Mouse (Mus musculus): ENCODE results near the gene Wipf1. TPM values are rescaled to one million over a fixed set of nuclear protein-coding genes. Genes with fewer than 3 reads are reported as not detected.

Wipf1 gene
- total RNA-seq, 2 experiments from 2014 or later = 7.5 to 7.9 TPM

DNA sequence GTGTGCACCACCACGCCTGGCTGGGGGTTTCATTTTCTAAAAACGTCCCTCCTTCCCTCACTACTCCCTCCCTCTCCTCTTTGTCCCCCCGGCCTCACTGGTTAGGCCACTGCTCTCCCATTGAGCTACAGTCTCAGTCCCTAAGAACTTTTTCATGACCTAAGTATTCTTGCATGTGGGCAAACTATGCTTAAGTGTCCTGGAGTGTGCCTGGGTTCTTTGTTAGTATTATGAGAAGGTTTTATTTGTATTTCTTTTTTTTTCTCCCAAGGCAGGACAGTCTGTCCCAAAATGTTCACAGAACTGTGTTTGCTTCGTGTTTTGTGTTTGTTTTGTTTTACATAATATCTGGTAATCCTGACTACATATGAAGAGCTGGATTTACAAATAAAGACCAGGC is 121.9 kb downstream of the Wipf1 start:
- no peak for DNase-seq (ENCODE audit: extremely low spot score in 1 of 2, low spot score in 2 of 2)
- intact Hi-C loops (cut with DNase I) = no loop called here

DNA sequence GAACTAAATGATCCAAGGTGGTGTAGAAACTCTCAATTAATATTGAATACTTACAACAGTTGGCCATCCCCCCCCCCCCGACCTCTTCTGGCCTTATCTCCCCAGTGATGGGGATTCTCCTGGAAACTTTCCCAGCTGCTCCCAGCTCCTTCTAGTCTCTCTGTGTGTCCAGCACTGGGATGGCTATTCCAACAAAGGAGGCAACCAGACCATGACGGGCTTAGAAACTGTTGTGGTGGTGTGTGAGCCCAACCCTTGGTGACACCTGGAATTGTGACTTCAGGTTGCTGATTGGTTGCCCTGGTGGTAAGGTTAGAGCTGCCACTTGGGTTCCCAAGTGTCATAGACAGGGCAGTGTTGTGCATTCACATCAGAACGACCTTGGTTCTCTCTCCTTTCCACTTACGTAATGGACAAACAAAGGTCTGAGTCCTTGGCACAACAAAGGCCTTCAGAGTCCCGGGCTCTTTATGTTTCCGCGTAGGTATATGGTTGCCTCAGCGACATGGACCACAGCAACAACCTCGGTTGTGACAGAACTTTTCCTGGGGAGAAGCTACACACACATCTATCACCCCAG is 123.1 kb downstream of the Wipf1 start:
- intact Hi-C loops (cut with DNase I) = no loop called here
- no peak for DNase-seq (ENCODE audit: extremely low spot score in 1 of 2, low spot score in 2 of 2)

DNA sequence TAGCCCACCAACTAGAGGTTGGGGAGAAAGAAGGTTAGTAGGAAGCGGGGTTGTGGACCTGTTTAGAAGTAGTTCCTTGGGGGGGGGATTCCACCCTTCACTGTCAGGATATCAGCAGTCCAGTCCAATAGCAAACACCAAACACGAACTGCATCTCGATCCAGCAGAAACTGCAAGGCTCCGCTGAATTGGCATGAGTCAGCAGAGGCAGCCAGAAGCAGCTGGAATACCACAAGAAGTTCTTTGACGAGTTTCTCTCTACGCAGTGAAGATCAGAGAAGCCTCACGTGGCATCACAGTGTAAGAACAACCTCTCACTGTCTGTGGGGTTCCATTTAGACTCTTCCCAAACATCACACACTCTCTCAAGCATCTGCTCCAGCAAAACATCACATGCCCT is 124.6 kb downstream of the Wipf1 start:
- no peak for DNase-seq (ENCODE audit: extremely low spot score in 1 of 2, low spot score in 2 of 2)
- intact Hi-C loops (cut with DNase I) = no loop called here

DNA sequence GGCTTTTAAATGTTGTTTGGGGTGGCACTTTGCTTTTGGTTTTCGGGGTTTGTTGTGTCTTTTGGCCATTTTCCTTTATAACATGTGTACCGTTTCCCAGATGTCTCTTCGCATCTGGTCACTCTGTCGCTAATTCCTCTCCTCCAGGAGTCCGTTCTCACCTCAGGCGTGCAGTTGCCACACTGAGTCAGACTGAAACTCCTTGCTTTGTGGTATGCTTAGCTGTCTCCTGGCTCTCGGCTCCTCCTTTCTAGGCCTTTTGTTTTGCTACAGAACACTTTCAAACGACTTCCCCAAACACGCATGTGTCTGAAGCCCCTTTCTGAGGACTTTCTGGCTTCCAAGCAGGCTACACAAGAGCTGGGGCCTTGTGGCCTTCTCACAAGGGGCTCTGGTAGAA is 125.1 kb downstream of the Wipf1 start:
- intact Hi-C loops (cut with DNase I) = no loop called here
- no peak for DNase-seq (ENCODE audit: extremely low spot score in 1 of 2, low spot score in 2 of 2)

DNA sequence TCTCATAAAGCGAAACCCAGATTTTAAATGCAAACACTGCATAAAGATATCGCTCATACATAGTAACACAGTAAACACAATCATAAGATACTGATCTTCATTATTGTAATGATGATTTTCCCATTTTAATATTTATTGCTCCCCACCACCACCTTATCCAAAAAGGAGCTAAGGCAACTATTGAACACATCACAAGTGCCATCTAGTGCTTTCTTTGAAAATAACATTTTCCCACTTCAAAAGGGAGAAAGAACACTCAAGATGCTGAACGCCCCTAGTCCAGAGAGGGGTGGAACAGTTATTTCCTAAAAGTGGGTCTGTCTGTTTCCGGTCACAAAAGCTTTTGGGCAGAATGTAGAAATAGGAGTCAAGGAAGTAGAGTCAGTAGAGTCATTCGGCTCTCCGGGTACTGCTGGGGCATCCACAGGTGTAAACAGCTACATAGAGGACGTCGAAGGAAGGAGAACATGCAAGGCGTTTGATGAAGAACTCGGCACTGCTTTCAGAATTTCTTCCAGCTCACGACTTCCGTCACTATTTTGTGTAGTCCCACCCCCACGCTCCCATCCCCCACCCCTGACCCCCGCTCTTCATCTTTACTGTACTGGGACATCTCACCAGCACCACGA is 126.0 kb downstream of the Wipf1 start:
- intact Hi-C loops (cut with DNase I) = no loop called here
- no peak for DNase-seq (ENCODE audit: extremely low spot score in 1 of 2, low spot score in 2 of 2)

DNA sequence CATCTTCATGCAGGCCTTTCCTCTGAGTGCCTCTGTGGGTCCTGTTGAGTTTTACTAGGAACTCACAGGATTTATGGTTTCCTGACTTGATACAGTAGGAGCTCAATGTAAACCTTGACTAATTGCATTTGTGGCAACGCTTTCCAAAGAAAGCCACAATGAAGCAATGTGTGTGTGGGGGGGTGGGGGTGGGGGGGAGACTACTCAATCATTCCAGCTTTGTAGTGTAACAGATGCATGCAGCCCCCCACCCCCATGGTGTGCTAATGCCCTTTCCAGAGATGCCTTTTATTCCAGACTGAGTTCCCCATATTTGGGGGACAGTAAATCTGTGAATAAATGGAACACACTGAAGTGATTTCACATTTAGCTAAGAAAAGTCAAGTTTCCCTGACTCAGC is 127.8 kb downstream of the Wipf1 start:
- intact Hi-C loops (cut with DNase I) = no loop called here
- no peak for DNase-seq (ENCODE audit: extremely low spot score in 1 of 2, low spot score in 2 of 2)

DNA sequence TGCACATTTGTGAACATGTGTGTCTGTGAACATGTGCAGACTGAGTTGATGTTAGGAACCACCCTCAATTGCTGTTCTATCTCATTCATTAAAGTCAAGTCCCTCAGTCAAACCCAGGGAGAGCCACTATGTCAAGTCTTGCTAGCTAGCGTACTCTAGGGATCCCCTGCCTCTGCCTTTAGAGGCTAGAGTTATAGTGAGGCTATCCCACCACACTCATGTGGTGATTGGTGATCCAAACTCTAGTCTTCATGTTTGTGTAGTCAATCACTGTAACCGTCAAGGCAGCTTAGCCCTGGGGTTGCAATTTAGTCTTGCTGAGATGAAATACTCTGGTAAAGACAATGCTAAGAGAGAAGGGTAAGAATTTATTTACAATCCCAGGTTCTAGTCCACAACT is 132.1 kb downstream of the Wipf1 start:
- intact Hi-C loops (cut with DNase I) = no loop called here
- DNase-seq (ENCODE audit: extremely low spot score in 1 of 2, low spot score in 2 of 2) = no peak

DNA sequence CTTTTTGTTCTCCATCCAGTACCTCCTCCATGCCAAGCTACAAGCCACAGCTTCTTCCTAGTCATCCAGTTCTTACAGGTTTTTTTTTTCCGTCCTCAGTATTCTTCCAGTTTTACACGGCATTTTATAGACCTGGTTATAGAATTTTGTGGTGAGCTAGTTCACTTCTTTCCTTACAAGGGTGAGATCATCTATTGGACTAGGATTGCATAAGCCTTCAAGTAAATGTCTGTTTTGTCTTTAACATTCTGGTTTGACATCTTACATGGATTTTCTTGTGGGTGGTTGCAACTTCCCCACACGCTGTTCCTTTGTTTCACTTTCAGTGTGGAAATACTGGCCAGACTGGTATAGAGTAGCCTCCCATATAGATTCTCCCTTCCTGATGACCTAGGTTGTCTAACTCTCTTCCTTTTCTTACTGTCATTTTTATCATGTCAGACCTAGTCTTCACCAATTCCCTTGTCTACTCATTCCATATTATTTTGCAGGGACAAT is 132.7 kb downstream of the Wipf1 start:
- intact Hi-C loops (cut with DNase I) = no loop called here
- DNase-seq (ENCODE audit: extremely low spot score in 1 of 2, low spot score in 2 of 2) = no peak

DNA sequence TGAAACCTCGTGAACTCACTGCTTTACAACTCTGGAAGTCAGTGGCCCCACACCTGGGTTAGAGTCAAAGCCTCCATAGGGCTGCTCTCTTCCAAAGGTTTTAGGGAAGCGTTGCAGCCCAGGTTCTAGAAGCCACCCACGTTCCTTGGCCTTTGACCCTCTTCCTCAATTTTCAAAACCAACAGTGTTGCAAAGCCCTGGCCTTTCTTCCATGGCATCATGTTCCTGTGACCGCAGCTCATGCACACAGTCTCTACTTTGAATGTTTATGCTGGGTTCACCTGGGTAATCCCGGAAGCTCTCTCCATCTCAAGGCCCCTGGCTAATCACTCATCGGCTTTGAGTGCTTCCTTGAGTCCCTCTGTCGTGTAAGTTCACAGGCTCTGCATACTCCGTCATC is 134.0 kb downstream of the Wipf1 start:
- intact Hi-C loops (cut with DNase I) = no loop called here
- no peak for DNase-seq (ENCODE audit: extremely low spot score in 1 of 2, low spot score in 2 of 2)

DNA sequence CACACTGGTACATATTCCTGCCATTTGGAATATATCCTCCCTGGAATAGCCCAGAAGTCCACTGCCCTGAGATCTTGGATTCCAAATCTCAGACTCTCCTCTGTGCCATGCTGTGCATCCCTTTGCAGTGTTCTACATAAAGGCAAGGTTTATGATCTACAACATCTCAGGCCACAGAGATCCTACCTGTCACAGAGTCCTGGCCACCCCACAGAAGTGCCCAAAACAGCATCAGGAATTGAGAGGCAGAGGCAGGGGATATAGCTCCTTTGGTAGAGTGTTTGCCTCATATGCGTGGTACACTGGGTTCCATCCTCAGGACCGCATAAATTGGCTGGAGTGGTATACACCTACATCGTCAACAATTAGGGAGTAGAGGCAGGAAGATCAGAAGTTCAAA is 135.1 kb downstream of the Wipf1 start:
- no peak for DNase-seq (ENCODE audit: extremely low spot score in 1 of 2, low spot score in 2 of 2)
- intact Hi-C loops (cut with DNase I) = no loop called here

DNA sequence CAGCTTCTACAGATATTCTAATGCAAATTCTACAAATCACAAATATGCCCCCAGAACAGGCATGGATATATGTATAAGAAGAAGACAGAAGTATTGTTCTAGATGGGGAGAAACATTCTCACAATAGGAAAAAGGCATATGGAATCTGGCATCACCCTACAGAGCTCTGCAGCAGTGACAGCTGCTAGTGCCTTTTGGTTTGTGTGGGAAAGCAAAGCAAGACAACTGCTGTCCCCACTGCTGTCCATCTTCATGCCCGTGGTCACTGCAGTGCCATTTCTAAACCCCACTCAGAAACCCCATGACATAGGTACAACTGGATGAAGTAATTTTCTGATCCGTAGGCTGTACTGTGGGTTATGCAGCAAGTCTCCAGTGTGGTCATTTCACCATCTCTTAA is 136.8 kb downstream of the Wipf1 start:
- DNase-seq (ENCODE audit: extremely low spot score in 1 of 2, low spot score in 2 of 2) = no peak
- intact Hi-C loops (cut with DNase I) = no loop called here

DNA sequence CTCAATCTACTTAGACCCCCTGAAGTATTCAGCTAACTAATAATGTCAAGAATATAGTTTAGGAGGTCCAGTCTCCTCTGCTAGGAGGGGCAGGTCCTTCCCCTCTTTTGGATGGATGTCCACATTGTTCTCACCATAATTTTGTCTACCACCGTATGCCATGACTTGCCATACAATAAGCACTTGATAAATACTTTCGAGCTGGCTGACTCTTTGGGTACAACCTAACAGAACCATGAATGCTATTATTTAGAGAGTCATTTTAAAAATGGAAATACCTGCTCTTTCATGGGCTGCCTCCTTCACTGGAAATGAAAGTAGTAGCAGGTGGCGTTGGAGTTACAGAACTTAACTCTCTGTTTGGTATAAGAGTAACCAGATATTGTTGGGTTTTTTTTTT is 139.6 kb downstream of the Wipf1 start:
- DNase-seq (ENCODE audit: extremely low spot score in 1 of 2, low spot score in 2 of 2) = no peak
- intact Hi-C loops (cut with DNase I) = loop anchor here (10.0 kb wide), 1 partner anchor 75 kb away; the partner anchor contains the start of genes Cir1 and Scrn3

DNA sequence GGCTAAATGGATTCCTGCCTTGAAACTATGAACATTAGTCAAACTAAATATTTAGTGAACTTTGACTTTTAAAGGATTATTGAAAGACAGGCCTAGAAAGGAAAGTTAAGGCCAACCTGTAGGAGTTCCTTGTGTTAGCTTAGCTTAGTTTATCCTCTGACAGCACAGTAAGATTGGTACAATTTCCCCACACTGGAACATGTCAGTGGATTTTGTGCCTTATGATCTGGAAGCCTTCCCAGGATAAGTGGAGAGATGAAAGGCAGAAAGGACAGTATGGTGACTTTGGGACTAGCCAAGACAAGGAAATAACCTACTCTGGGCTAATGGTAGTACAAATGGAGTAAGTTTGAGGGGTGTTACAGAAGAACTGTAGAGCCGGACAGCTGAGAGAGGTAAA is 141.7 kb downstream of the Wipf1 start:
- DNase-seq (ENCODE audit: extremely low spot score in 1 of 2, low spot score in 2 of 2) = no peak
- intact Hi-C loops (cut with DNase I) = loop anchor here (10.0 kb wide), 1 partner anchor 73 kb away; the partner anchor contains the start of genes Cir1 and Scrn3

DNA sequence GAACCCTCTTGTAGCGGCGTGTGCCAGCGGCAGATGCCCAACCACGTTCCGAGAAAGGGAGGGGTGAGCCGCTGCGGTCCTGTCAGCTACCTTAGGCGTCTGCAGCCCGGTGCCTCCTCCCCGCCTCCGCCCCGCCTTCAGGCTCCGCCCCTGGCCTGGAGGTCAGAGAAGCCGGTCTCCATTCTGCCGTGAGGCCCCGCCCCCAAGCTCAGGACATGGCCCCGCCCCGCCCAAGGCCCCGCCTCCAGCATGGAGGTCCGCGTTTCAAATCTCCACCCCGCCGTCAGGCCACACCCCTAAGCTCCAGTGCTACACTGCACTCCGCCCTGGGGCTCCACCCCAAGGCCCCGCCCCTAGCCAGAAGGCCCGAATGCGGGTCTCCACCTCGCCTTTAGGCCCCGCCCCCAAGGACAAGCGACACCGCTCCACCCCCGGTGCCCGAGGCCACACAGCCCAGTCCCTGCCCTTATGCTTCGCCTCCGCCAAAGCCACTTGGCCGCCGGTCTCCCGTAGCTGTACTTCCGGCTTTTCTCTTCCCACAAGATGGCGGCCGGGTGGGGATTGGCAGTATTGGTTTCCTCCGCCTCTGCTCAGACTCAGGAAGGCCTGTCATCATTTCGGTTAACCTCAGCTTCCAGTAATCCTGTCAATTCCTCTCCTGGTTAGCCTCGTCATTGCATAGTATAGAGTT is 143.0 kb downstream of the Wipf1 start, which contains the start of gene Gpr155:
Gpr155 (minus strand) TSS at position 217 of the 691 bp plus-strand sequence.
- DNase-seq (ENCODE audit: extremely low spot score in 1 of 2, low spot score in 2 of 2) = peak; percentile 96 to 100
- intact Hi-C loops (cut with DNase I) = loop anchor here (10.0 kb wide), 1 partner anchor 72 kb away; the partner anchor contains the start of genes Cir1 and Scrn3

DNA sequence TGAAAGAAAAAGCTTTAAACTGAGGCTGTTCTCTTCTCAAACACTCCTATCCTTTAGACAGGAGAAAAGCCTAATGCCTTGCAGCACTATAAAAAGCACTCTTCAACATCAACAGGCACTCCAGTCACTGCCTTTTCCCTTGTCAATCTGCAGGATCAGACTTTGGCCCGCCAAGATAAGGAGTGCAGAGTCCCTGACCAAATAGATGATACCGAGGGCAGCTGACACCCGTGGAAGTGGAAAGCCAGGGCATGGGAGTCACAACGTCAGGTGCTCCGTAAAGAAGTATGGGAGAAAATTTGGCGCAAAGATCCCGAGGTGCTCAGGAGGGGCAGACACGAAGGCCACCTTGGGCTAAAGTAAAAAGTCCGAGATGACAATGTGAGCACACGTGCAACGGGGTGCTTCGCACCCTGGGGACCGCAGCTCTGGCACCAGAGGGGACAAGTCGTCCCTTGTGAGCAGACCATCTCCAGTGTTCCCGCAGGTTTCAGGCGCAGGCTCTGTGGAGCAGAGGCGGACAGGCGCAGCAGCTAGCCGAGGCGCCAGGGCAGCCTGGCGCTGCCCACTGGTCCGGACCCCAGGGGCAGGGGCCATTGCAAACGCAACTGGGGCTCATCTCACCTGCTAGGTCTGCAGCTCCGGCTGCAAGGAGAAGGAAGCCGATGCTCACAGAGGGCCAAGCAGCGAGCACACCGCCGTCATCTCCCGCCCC is 143.7 kb downstream of the Wipf1 start:
- intact Hi-C loops (cut with DNase I) = loop anchor here (10.0 kb wide), 1 partner anchor 71 kb away; the partner anchor contains the start of genes Cir1 and Scrn3
- DNase-seq (ENCODE audit: extremely low spot score in 1 of 2, low spot score in 2 of 2) = peak in 1 of 2 experiments; percentile 16

DNA sequence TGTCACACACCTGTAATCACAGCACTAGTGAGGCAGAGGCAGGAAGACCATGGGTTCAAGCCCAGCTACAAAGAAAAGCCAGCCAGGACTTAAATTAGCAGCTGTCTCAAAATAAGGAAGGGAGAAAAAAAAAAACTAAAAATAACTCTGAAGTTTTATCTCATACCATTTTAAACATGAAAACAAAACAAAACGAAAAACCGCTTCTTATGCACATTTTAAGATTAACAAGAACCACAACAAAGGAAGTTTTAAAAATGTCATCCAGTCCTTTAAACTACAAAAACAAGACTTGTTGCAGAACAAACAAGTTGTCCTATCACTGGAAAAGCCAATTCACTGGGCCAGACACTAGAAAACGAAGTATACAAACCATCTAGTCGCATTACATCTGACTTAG is 144.4 kb downstream of the Wipf1 start:
- intact Hi-C loops (cut with DNase I) = loop anchor here (10.0 kb wide), 1 partner anchor 70 kb away; the partner anchor contains the start of genes Cir1 and Scrn3
- no peak for DNase-seq (ENCODE audit: extremely low spot score in 1 of 2, low spot score in 2 of 2)

DNA sequence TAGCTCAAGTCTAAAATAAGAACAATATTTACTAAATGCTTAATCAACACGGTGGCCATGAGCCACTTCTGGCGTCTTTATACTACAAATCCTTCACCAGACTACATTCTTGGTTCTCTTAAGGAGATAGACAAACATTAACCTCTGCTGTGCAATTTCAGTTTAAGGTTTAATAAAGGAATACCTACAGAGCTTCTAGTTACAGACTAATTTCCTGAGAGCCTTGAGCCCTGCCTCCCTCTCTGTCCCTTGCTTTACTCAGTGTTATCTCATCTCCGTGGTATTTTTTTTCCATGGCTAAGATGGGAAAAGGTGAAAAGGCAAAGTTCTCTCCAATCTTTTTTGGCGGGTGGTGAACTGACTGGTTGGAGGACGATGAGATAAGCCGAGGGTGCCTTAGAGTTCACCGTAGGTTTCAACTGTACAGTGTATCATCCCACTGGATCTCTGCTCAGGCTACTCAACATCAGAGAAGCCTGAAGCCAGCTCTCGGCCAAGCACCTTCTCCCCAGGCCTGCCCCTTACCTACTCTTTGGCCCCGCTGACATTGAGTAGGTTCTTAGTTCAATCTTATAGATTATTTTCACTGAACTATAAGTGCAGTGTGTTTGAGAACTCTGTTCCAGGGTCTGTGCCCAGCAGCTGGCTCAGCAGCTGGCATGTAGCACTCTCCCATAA is 149.1 kb downstream of the Wipf1 start:
- intact Hi-C loops (cut with DNase I) = loop anchor here (10.0 kb wide), 1 partner anchor 66 kb away; the partner anchor contains the start of genes Cir1 and Scrn3
- DNase-seq (ENCODE audit: extremely low spot score in 1 of 2, low spot score in 2 of 2) = no peak

DNA sequence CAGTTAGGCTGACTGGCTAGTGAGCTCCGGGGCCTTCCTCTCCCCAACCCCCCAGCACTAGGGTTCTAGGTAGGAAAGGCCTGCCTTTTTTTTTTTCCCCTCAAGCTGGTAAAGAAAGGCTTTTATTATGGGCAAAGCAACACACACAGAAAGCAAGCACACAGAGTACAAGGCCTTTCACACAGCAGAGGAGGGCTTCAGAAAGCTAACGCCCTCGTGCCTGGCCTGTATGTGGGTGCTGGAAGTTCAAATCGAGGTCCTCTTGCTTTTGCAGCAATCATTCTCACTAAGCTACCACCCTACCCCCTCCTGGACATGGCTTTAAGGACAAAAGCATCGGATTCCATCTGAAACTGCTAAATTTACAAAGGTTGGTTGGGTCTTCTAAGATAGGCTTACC is 149.9 kb downstream of the Wipf1 start:
- intact Hi-C loops (cut with DNase I) = loop anchor here (10.0 kb wide), 1 partner anchor 65 kb away; the partner anchor contains the start of genes Cir1 and Scrn3
- DNase-seq (ENCODE audit: extremely low spot score in 1 of 2, low spot score in 2 of 2) = no peak
